Mouse (Mus musculus): ENCODE data around the gene Chdh.

DNA sequence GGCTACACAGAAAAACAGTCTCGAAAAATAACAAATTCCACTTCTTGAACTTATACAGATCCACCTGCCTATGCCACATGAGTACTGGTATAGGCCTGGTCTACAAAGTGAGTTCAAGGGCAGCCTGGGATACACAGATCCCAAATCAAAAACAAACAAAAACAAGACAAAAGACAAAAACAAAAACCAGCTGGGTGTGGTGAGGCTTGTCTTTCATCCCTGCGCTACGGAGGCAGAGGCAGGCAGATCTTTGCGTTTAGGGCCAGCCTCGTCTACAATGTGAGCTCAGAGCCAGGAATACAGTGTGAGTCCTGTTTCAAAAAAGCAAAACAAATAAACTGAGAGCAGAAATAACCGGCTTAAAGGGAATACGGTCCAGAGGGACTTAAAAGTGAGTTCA is 41.2 kb upstream of the Chdh start:
- TF ChIP-seq CTCF (IDR thresholded peaks at IDR 0.05; ENCODE audit: insufficient read depth, low read depth, low read length) (no peak), POLR2A (IDR thresholded peaks at IDR 0.05; ENCODE audit: insufficient read depth, low read depth, low read length) (no peak)

Measured in olfactory bulb, adult 2 months (tissue).